Mouse (Mus musculus): ENCODE results near the gene Cacna2d2. TPM values are rescaled to one million over a fixed set of nuclear protein-coding genes. Genes with fewer than 3 reads are reported as not detected.
A peak's percentile ranks its signal among the peaks of the same experiment; 100 is the strongest.

Gene Cacna2d2
- total and polyA plus RNA-seq, 3 experiments, result 12.9 to 14.1 (median 13.3) TPM

DNA sequence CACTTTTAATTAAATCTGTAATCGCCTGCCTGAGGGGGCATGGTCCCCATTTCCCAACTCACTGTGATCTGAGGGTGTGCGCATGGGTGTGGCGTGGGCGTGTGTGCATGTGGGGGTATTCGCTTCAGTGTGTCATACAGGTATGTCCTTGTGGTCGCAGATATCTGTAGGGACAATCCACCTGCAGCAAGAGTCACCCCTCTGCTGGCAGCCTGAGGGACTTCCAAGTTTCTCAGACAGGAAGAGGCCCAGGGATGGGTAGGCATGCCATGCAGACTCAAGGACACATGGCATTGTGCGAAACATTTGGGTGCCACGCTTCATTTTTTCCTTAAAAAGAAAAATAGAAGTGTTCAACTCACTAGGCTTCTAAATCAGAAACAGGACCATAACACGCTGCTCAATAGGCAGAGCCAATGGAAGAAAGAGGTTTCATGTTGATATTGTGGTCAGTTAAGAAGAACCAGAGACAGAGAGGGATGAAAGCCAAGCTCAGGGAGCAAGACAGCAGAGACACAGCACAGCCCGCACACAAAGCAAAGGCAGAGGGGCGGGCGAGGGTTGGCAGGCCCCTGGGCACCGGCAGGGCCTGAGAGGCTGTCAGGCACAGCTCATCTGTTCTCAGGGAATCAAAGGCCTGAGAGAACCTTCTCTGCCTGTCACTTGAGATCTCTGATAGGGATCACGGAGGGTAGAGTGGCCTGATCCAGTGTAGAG lies 111.1 kb downstream of the Cacna2d2 start:
- 78% methylated on average over 14 of the region's 14 CpGs for WGBS

GRCm38 (mm10) chr9:107511436-107511835 lies 112.0 kb downstream of the Cacna2d2 start:
- no peaks in the 10 kb centered on the region for H3K79me2 ChIP-seq (replicated peaks; ENCODE audit: control insufficient read depth, insufficient read depth, low read length)
- H3K9ac ChIP-seq (ENCODE audit: low read depth, low read length), result no peak overlapping the region
- no peaks in the 10 kb centered on the region for H3K27me3 ChIP-seq (ENCODE audit: control insufficient read depth, insufficient read depth, low read length)
- H3K27ac ChIP-seq, result no peak overlapping the region
- no peaks in the 10 kb centered on the region for H3K4me1 ChIP-seq (ENCODE audit: control insufficient read depth, insufficient read depth, low read length)
- 69% methylated on average over 8 of the region's 8 CpGs for WGBS
- TF ChIP-seq CTCF (IDR thresholded peaks at IDR 0.05), result no peak
- TF ChIP-seq POLR2A (IDR thresholded peaks at IDR 0.05; ENCODE audit: insufficient read depth, low read depth, low read length), result no peak
- no peak for TF ChIP-seq EP300 (IDR thresholded peaks at IDR 0.05; ENCODE audit: insufficient read depth, low read depth, low read length)
- no peaks in the 10 kb centered on the region for H3K36me3 ChIP-seq (ENCODE audit: control insufficient read depth, insufficient read depth, low read length)
- no peak for DNase-seq
- no peak overlapping the region for H3K4me3 ChIP-seq
- intact Hi-C loops (cut with DNase I), result loop anchor here (5.0 kb wide), 3 partner anchors 49 to 609 kb away; no protein-coding TSS in a partner anchor

More for the DNA sequence above, 111.1 kb downstream of the Cacna2d2 start:
- TF ChIP-seq EP300 (IDR thresholded peaks at IDR 0.05; ENCODE audit: insufficient read depth, low read depth, low read length) (no peak), POLR2A (IDR thresholded peaks at IDR 0.05; ENCODE audit: insufficient read depth, low read depth, low read length) (no peak), CTCF (IDR thresholded peaks at IDR 0.05) (no peak)
- no peaks in the 10 kb centered on the region for H3K79me2 ChIP-seq (replicated peaks; ENCODE audit: control insufficient read depth, insufficient read depth, low read length)
- no peaks in the 10 kb centered on the region for H3K4me1 ChIP-seq (ENCODE audit: control insufficient read depth, insufficient read depth, low read length)
- H3K4me3 ChIP-seq, result no peak overlapping the region
- H3K27ac ChIP-seq, result no peak overlapping the region
- DNase-seq, result no peak
- no peak overlapping the region for H3K9ac ChIP-seq (ENCODE audit: low read depth, low read length)
- intact Hi-C loops (cut with DNase I), result loop anchor here (5.0 kb wide), 3 partner anchors 48 to 608 kb away; no protein-coding TSS in a partner anchor
- no peaks in the 10 kb centered on the region for H3K36me3 ChIP-seq (ENCODE audit: control insufficient read depth, insufficient read depth, low read length)
- no peaks in the 10 kb centered on the region for H3K27me3 ChIP-seq (ENCODE audit: control insufficient read depth, insufficient read depth, low read length)

DNA sequence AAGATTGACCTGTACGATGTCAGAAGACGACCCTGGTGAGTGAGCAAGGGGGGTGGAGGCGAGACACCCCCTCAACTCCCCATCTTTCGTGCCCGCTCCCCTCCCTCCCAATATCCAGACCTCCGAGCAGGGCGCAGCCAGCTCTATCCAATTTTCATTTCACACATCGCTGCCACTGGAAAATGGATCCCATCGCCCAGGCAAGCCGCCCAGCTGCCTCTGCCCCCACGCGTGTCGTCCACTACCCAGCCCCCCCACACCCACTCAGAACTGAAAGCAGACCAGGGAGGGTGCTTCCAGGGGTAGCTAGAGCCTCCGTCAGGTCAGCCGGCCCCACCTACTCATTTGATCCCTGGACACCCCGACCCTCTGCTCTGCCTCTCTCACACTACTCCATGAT lies 112.9 kb downstream of the Cacna2d2 start:
- DNase-seq, result no peak
- Histone ChIP-seq H3K9ac (ENCODE audit: low read depth, low read length) (no peak overlapping the region), H3K27ac (no peak overlapping the region), H3K79me2 (replicated peaks; ENCODE audit: control insufficient read depth, insufficient read depth, low read length) (no peaks in the 10 kb centered on the region), H3K4me3 (no peak overlapping the region), H3K36me3 (ENCODE audit: control insufficient read depth, insufficient read depth, low read length) (no peaks in the 10 kb centered on the region), H3K4me1 (ENCODE audit: control insufficient read depth, insufficient read depth, low read length) (no peaks in the 10 kb centered on the region), H3K27me3 (ENCODE audit: control insufficient read depth, insufficient read depth, low read length) (no peaks in the 10 kb centered on the region)
- intact Hi-C loops (cut with DNase I), result loop anchor here (5.0 kb wide), 3 partner anchors 50 to 610 kb away; no protein-coding TSS in a partner anchor
- no peak for TF ChIP-seq CTCF (IDR thresholded peaks at IDR 0.05)
- WGBS, result 81% methylated on average over 16 of the region's 16 CpGs

DNA sequence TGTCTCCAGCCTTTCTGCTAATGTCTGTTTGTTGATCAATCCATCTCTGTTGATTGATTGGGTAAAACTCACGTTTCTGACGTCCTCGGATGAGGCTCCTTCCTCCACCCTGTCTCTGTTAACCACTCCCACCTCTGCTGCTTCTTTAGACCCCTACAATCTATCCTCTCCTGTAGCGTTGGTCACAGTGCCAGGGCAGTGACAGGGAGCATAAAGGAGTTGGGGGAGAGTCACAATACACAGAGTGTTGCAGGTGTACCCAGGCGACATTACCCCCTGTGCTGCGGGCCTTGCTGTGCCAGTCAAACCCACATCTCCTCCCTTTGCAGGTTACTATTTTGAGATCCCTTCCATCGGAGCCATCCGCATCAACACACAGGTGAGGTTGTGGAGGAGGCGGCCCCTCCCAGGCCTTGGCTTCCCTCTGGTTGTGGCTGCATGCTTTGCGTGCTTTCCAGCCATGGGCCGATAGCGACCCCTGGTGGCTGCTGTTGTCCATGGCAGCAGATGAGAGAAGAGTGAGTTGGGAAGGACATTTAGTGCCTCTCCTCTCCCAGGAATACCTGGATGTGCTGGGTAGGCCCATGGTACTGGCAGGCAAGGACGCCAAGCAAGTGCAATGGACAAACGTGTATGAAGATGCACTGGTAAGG lies 115.0 kb downstream of the Cacna2d2 start:
- Histone ChIP-seq H3K27ac (no peak overlapping the region), H3K9ac (ENCODE audit: low read depth, low read length) (no peak overlapping the region), H3K4me1 (ENCODE audit: control insufficient read depth, insufficient read depth, low read length) (no peaks in the 10 kb centered on the region), H3K27me3 (ENCODE audit: control insufficient read depth, insufficient read depth, low read length) (no peaks in the 10 kb centered on the region), H3K36me3 (ENCODE audit: control insufficient read depth, insufficient read depth, low read length) (no peaks in the 10 kb centered on the region), H3K79me2 (replicated peaks; ENCODE audit: control insufficient read depth, insufficient read depth, low read length) (no peaks in the 10 kb centered on the region), H3K4me3 (no peak overlapping the region)
- WGBS, result 24% methylated on average over 14 of the region's 14 CpGs
- TF ChIP-seq EP300 (IDR thresholded peaks at IDR 0.05; ENCODE audit: insufficient read depth, low read depth, low read length), result peak; percentile 93
- TF ChIP-seq POLR2A (IDR thresholded peaks at IDR 0.05; ENCODE audit: insufficient read depth, low read depth, low read length), result no peak
- peak; percentile 99; the same call in 1 of the 2 replicates for TF ChIP-seq CTCF (IDR thresholded peaks at IDR 0.05)
- intact Hi-C loops (cut with DNase I), result loop anchor here (1.0 to 5.0 kb wide), 5 partner anchors 52 to 612 kb away; no protein-coding TSS in a partner anchor
- DNase-seq, result peak; percentile 70 to 86

GRCm38 (mm10) chr9:107520331-107520730 lies 120.9 kb downstream of the Cacna2d2 start:
- Histone ChIP-seq H3K27ac (no peak overlapping the region), H3K36me3 (ENCODE audit: control insufficient read depth, insufficient read depth, low read length) (no peaks in the 10 kb centered on the region)
- intact Hi-C loops (cut with DNase I), result no loop called here

DNA sequence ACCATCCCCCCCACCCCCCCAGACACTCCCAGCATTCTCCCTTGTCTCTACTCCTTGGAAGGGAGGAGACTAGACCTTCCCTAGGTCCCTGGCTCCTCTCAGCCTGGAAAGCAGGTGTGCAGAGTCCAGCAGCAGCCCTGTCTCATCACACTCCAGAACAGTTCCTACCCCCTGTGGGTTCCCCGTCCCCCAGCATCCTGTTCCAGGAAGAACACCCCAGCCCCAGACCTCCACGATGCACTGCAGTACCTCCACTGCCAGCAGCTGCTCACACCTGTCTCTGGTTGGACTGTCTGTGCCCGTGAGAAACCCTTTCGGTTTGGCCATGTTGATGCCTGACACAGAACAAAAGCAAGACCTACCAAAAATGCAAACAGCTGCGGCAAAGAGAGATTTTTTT lies 121.8 kb downstream of the Cacna2d2 start:
- no peaks in the 10 kb centered on the region for H3K79me2 ChIP-seq (replicated peaks; ENCODE audit: control insufficient read depth, insufficient read depth, low read length)
- TF ChIP-seq POLR2A (IDR thresholded peaks at IDR 0.05; ENCODE audit: insufficient read depth, low read depth, low read length), result no peak
- TF ChIP-seq EP300 (IDR thresholded peaks at IDR 0.05; ENCODE audit: insufficient read depth, low read depth, low read length), result no peak
- TF ChIP-seq CTCF (IDR thresholded peaks at IDR 0.05), result no peak
- intact Hi-C loops (cut with DNase I), result no loop called here
- H3K4me1 ChIP-seq (ENCODE audit: control insufficient read depth, insufficient read depth, low read length), result no peaks in the 10 kb centered on the region
- H3K27me3 ChIP-seq (ENCODE audit: control insufficient read depth, insufficient read depth, low read length), result no peaks in the 10 kb centered on the region
- no peak overlapping the region for H3K27ac ChIP-seq
- no peak overlapping the region for H3K4me3 ChIP-seq
- DNase-seq, result no peak
- 47% methylated on average over 5 of the region's 5 CpGs for WGBS
- no peak overlapping the region for H3K9ac ChIP-seq (ENCODE audit: low read depth, low read length)
- no peaks in the 10 kb centered on the region for H3K36me3 ChIP-seq (ENCODE audit: control insufficient read depth, insufficient read depth, low read length)

More at GRCm38 (mm10) chr9:107520331-107520730, 120.9 kb downstream of the Cacna2d2 start:
- no peaks in the 10 kb centered on the region for H3K27me3 ChIP-seq (ENCODE audit: control insufficient read depth, insufficient read depth, low read length)
- no peak overlapping the region for H3K4me3 ChIP-seq
- DNase-seq, result no peak
- H3K79me2 ChIP-seq (replicated peaks; ENCODE audit: control insufficient read depth, insufficient read depth, low read length), result no peaks in the 10 kb centered on the region
- no peak for TF ChIP-seq CTCF (IDR thresholded peaks at IDR 0.05)
- no peak for TF ChIP-seq POLR2A (IDR thresholded peaks at IDR 0.05; ENCODE audit: insufficient read depth, low read depth, low read length)
- TF ChIP-seq EP300 (IDR thresholded peaks at IDR 0.05; ENCODE audit: insufficient read depth, low read depth, low read length), result no peak
- WGBS, result 72% methylated on average over 6 of the region's 6 CpGs
- H3K4me1 ChIP-seq (ENCODE audit: control insufficient read depth, insufficient read depth, low read length), result no peaks in the 10 kb centered on the region
- no peak overlapping the region for H3K9ac ChIP-seq (ENCODE audit: low read depth, low read length)

Data from heart, adult 2 months (tissue).